Mouse (Mus musculus) urinary bladder, postnatal 0 days (tissue): Measurements from ENCODE around the gene Olfr744. TPM values are rescaled to one million over a fixed set of nuclear protein-coding genes. Genes with fewer than 3 reads are reported as not detected.

Source experiments
- polyA plus RNA-seq: library from polyadenylated mRNA; unstranded; fragments of >200 nt; fragmentation: Nextera tagmentation; extraction: Ambion mirVana; gene quantifications from 2 replicates; pipeline ENCODE4 v1.2.1, GENCODE M21; 2015

Gene Olfr744
- polyA plus RNA-seq, result not detected in 2 replicates

DNA sequence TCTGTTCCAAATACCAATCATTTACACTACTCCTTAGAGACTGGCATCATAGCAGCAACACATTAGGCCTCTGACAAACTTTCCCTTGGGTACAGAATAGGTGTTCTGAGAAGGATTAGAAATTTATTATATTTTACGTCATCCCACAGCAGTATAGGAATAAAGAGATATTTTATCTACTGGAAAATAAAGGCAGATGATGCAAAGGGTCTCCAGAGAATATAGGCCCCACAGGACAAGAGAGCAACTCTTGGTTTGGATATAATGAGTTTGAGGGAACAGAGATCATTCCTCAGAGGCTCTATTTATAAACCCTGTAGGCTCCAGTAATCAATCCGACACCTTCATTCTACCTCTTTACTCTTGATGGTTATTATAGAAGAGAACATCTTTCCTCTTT, at the start of gene Olfr744:
Gene Olfr744, plus strand, starts transcription at position 301 of the 400 bp plus-strand sequence.

GRCm38 (mm10) chr14:50639088-50639487, 24.4 kb downstream of the Olfr744 start, which contains the start of gene Olfr745:
Olfr745 (plus strand) TSS chr14:50639388.

DNA sequence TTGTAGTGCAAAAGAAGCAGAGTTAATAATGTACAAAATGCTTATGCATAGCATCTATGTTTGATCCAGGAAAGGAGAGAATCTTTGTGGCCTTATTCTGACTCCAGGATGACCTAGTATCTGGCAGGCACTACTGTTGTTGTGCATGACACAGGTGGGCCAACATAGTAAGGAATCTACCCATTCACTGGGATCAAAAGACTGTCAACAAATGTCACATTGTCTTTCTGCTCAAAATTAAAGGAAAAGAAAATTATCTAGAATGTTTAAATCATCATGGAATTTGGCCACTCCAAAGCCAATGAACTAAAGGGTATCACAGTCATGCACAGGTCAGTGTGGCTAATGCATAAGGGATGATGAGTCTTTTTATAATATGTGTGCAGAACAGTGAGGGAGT, 32.1 kb downstream of the Olfr744 start, which contains the start of gene Olfr746:
Gene Olfr746, plus strand, starts transcription at position 301 of the 400 bp plus-strand sequence.

Other genes starting within 250 kb of the Olfr744 start
- not detected in 2 replicates for gene Olfr736, start 233.7 kb upstream of the Olfr744 start, polyA plus RNA-seq
- not detected in 2 replicates for gene Olfr738, start 207.3 kb upstream of the Olfr744 start, polyA plus RNA-seq
- not detected in 2 replicates for gene Olfr739, start 196.3 kb upstream of the Olfr744 start, polyA plus RNA-seq
- not detected in 2 replicates for gene Olfr740, start 169.3 kb upstream of the Olfr744 start, polyA plus RNA-seq
- not detected in 2 replicates for gene Olfr741, start 142.1 kb upstream of the Olfr744 start, polyA plus RNA-seq
- not detected in 2 replicates for gene Olfr742, start 111.3 kb upstream of the Olfr744 start, polyA plus RNA-seq
- not detected in 2 replicates for gene Olfr743, start 93.0 kb upstream of the Olfr744 start, polyA plus RNA-seq
- not detected in 2 replicates for gene Olfr745, start 24.5 kb downstream of the Olfr744 start, polyA plus RNA-seq
- not detected in 2 replicates for gene Olfr746, start 32.2 kb downstream of the Olfr744 start, polyA plus RNA-seq
- not detected in 2 replicates for gene Olfr747, start 78.3 kb downstream of the Olfr744 start, polyA plus RNA-seq
- gene Olfr748, start 92.5 kb downstream of the Olfr744 start, polyA plus RNA-seq, result not detected in 2 replicates
- not detected in 2 replicates for gene Olfr749, start 130.2 kb downstream of the Olfr744 start, polyA plus RNA-seq
- gene Ttc5, start 170.6 kb downstream of the Olfr744 start, polyA plus RNA-seq, result 36.4 and 40.1 TPM in 2 replicates
- not detected in 2 replicates for gene Ccnb1ip1, start 192.9 kb downstream of the Olfr744 start, polyA plus RNA-seq
- 26.6 and 27.3 TPM in 2 replicates for gene Parp2, start 193.0 kb downstream of the Olfr744 start, polyA plus RNA-seq